ENCODE assay signal across 26 mouse cellular contexts in genomic region chr19:8705026-8705708, GRCm38 (mm10). TPM values are rescaled to one million over a fixed set of nuclear protein-coding genes. Genes with fewer than 3 reads are reported as not detected.
DNase-seq lines count a peak whose midpoint lies in the region; ATAC-seq lines count a peak whose summit lies in the region.
"Had no signal": no experiment of that assay in that cellular context is flagged by ENCODE, and none has a peak within 500 bp of the region (broad histone marks: within the 10 kb centered on the region; RNA-seq: fewer than 3 reads in every experiment).

No protein-coding gene starts in this region.

- no peak for ATAC-seq in liver, embryonic 13.5 days (ENCODE audit: low read depth)
- ATAC-seq in liver, embryonic 11.5 days (replicated peaks; ENCODE audit: low FRiP score): no peak
- no peak for ATAC-seq in limb, embryonic 12.5 days (ENCODE audit: insufficient number of reproducible peaks, insufficient read depth, low FRiP score, low TSS enrichment, low read depth)
- ATAC-seq: forebrain, embryonic 16.5 days; midbrain, embryonic 15.5 days had no signal

- no peaks in the 10 kb centered on the region for H3K9me3 ChIP-seq in liver, embryonic 13.5 days (replicated peaks)
- no peaks in the 10 kb centered on the region for H3K9me3 ChIP-seq in liver, embryonic 11.5 days (ENCODE audit: control insufficient read depth, low read length)
- no peaks in the 10 kb centered on the region for H3K9me3 ChIP-seq in limb, embryonic 12.5 days
- H3K9me3 ChIP-seq: embryonic facial prominence, embryonic 13.5 days; heart, embryonic 12.5 days; midbrain, embryonic 15.5 days; neural tube, embryonic 15.5 days had no signal

- H3K36me3 ChIP-seq in liver, embryonic 13.5 days: peaks cover 41% of the 10 kb centered on the region
- peaks cover 32% of the 10 kb centered on the region for H3K36me3 ChIP-seq in liver, embryonic 11.5 days (ENCODE audit: control insufficient read depth, insufficient read depth, low read length)
- H3K36me3 ChIP-seq in limb, embryonic 12.5 days: peaks cover 40% of the 10 kb centered on the region

- H3K4me3 ChIP-seq in liver, embryonic 13.5 days (replicated peaks): no peak overlapping the region
- no peak overlapping the region for H3K4me3 ChIP-seq in liver, embryonic 11.5 days (ENCODE audit: low read depth, low read length)
- H3K4me3 ChIP-seq in limb, embryonic 12.5 days (replicated peaks): no peak overlapping the region
- H3K4me3 ChIP-seq: embryonic facial prominence, embryonic 13.5 days; heart, embryonic 12.5 days; midbrain, embryonic 15.5 days; neural tube, embryonic 15.5 days had no signal

- no peaks in the 10 kb centered on the region for H3K27me3 ChIP-seq in liver, embryonic 13.5 days
- H3K27me3 ChIP-seq in liver, embryonic 11.5 days (replicated peaks; ENCODE audit: control insufficient read depth, insufficient read depth, low read length): no peaks in the 10 kb centered on the region
- no peaks in the 10 kb centered on the region for H3K27me3 ChIP-seq in limb, embryonic 12.5 days
- H3K27me3 ChIP-seq: embryonic facial prominence, embryonic 13.5 days; heart, embryonic 12.5 days; midbrain, embryonic 15.5 days; neural tube, embryonic 15.5 days had no signal

- DNase-seq in liver, embryonic 13.5 days: no peak
- DNase-seq in liver, embryonic 11.5 days (ENCODE audit: low spot score): no peak
- DNase-seq in Muller cell, postnatal 12 days (ENCODE audit: inconsistent ontology term): peak; percentile 29
- no peak for DNase-seq in left cerebral cortex, adult 8-10 months (ENCODE audit: low spot score in 2 of 2)
- no peak for DNase-seq in testis, postnatal 14 days (ENCODE audit: low spot score)
- DNase-seq in right cerebral cortex, adult 18-20 months: no peak
- DNase-seq: adrenal gland, postnatal 10 days; B cell, adult 2 months; cerebellum, adult 18-20 months; cerebellum, postnatal 14 days; gastrocnemius, postnatal 10 days; heart, adult 18-20 months; heart, postnatal 10 days; kidney, adult 11 months; layer of hippocampus, adult 9-11 months; lung, postnatal 4 days; thymus, adult 18-20 months had no signal

- WGBS in liver, embryonic 13.5 days (ENCODE audit: insufficient replicate concordance): 74% methylated on average over 6 of the region's 6 CpGs
- 81% methylated on average over 6 of the region's 6 CpGs for WGBS in liver, embryonic 11.5 days
- 75% methylated on average over 6 of the region's 6 CpGs for WGBS in limb, embryonic 12.5 days

- peak overlapping the region; percentile 56; the same call in 1 of the 2 replicates for H3K27ac ChIP-seq in liver, embryonic 13.5 days
- H3K27ac ChIP-seq in liver, embryonic 11.5 days (ENCODE audit: low read depth, low read length): no peak overlapping the region
- H3K27ac ChIP-seq in limb, embryonic 12.5 days: 0 out of 2 replicates have a peak overlapping the region, but pooled peaks have one; percentile 41
- H3K27ac ChIP-seq: embryonic facial prominence, embryonic 13.5 days; midbrain, embryonic 15.5 days; neural tube, embryonic 15.5 days had no signal

- H3K4me2 ChIP-seq in liver, embryonic 13.5 days: no peak overlapping the region
- no peak overlapping the region for H3K4me2 ChIP-seq in liver, embryonic 11.5 days
- H3K4me2 ChIP-seq in limb, embryonic 12.5 days: no peak overlapping the region
- H3K4me2 ChIP-seq: embryonic facial prominence, embryonic 13.5 days; heart, embryonic 12.5 days; midbrain, embryonic 15.5 days; neural tube, embryonic 15.5 days had no signal

- H3K9ac ChIP-seq in liver, embryonic 13.5 days: no peak overlapping the region
- H3K9ac ChIP-seq in liver, embryonic 11.5 days (ENCODE audit: low read depth, low read length): no peak overlapping the region
- no peak overlapping the region for H3K9ac ChIP-seq in limb, embryonic 12.5 days (replicated peaks)
- H3K9ac ChIP-seq: embryonic facial prominence, embryonic 13.5 days; heart, embryonic 12.5 days; midbrain, embryonic 15.5 days; neural tube, embryonic 15.5 days had no signal

- peaks cover 39% of the 10 kb centered on the region for H3K4me1 ChIP-seq in liver, embryonic 13.5 days (replicated peaks)
- H3K4me1 ChIP-seq in liver, embryonic 11.5 days (replicated peaks; ENCODE audit: control insufficient read depth, insufficient read depth, low read length): peaks cover 17% of the 10 kb centered on the region; the same call in 1 of the 2 replicates
- H3K4me1 ChIP-seq in limb, embryonic 12.5 days (replicated peaks): no peaks in the 10 kb centered on the region
- H3K4me1 ChIP-seq: neural tube, embryonic 15.5 days had no signal

RNA-seq across cellular contexts. Expression of gene Slc3a2, which starts 18.0 kb away (rescaled TPM):
- polyA plus RNA-seq in liver, embryonic 13.5 days (2015; fragmentation: Nextera tagmentation; extraction: Ambion mirVana): 118 and 128 TPM in 2 replicates
- polyA plus RNA-seq in liver, embryonic 11.5 days (2014; fragmentation: Nextera tagmentation; extraction: Ambion mirVana): 150 and 159 TPM in 2 replicates
- polyA plus RNA-seq in limb, embryonic 12.5 days (2016; fragmentation: Nextera tagmentation; extraction: Ambion mirVana): 114 and 115 TPM in 2 replicates
- total RNA-seq in left cerebral cortex, adult 8-10 months (2022): 100 to 1,000 TPM; 147 to 155 (median 150) TPM

RNA-seq across cellular contexts. Expression of gene Wdr74, which starts 30.5 kb away (rescaled TPM):
- 80.8 and 81.6 TPM in 2 replicates for polyA plus RNA-seq in liver, embryonic 13.5 days (2015; fragmentation: Nextera tagmentation; extraction: Ambion mirVana)
- polyA plus RNA-seq in liver, embryonic 11.5 days (2014; fragmentation: Nextera tagmentation; extraction: Ambion mirVana): 142 and 143 TPM in 2 replicates
- 92.4 and 96.6 TPM in 2 replicates for polyA plus RNA-seq in limb, embryonic 12.5 days (2016; fragmentation: Nextera tagmentation; extraction: Ambion mirVana)
- 10 to 100 TPM; 43.0 to 47.5 (median 45.1) TPM for total RNA-seq in left cerebral cortex, adult 8-10 months (2022)

RNA-seq across cellular contexts. Expression of gene 1700092M07Rik, which starts 35.4 kb away (rescaled TPM):
- 0.81 and 1.3 TPM in 2 replicates for polyA plus RNA-seq in liver, embryonic 13.5 days (2015; fragmentation: Nextera tagmentation; extraction: Ambion mirVana)
- polyA plus RNA-seq in liver, embryonic 11.5 days (2014; fragmentation: Nextera tagmentation; extraction: Ambion mirVana): 1.7 and 2.0 TPM in 2 replicates
- polyA plus RNA-seq in limb, embryonic 12.5 days (2016; fragmentation: Nextera tagmentation; extraction: Ambion mirVana): 2.7 and 3.5 TPM in 2 replicates
- 1 to 10 TPM in 2 of 4 experiments, not detected in 2; 1.4 to 2.0 TPM for total RNA-seq in left cerebral cortex, adult 8-10 months (2022)
- total RNA-seq: heart, postnatal 10 days had no signal
- polyA plus RNA-seq: large intestine, adult 2 months; liver, adult 2 months had no signal

RNA-seq across cellular contexts. Expression of gene Stx5a, which starts 36.0 kb away (rescaled TPM):
- 48.2 and 51.9 TPM in 2 replicates for polyA plus RNA-seq in liver, embryonic 13.5 days (2015; fragmentation: Nextera tagmentation; extraction: Ambion mirVana)
- 69.5 and 73.1 TPM in 2 replicates for polyA plus RNA-seq in liver, embryonic 11.5 days (2014; fragmentation: Nextera tagmentation; extraction: Ambion mirVana)
- 168 and 169 TPM in 2 replicates for polyA plus RNA-seq in limb, embryonic 12.5 days (2016; fragmentation: Nextera tagmentation; extraction: Ambion mirVana)
- total RNA-seq in left cerebral cortex, adult 8-10 months (2022): 10 to 100 TPM; 59.6 to 66.4 (median 65.6) TPM

RNA-seq across cellular contexts. Expression of gene Chrm1, which starts 41.6 kb away (rescaled TPM):
- polyA plus RNA-seq in liver, embryonic 13.5 days (2015; fragmentation: Nextera tagmentation; extraction: Ambion mirVana): not detected in 2 replicates
- polyA plus RNA-seq in liver, embryonic 11.5 days (2014; fragmentation: Nextera tagmentation; extraction: Ambion mirVana): 0.12 TPM in 1 of 2 replicates, not detected in the other
- polyA plus RNA-seq in limb, embryonic 12.5 days (2016; fragmentation: Nextera tagmentation; extraction: Ambion mirVana): 0.41 and 0.47 TPM in 2 replicates
- 100 to 1,000 TPM; 131 to 142 (median 136) TPM for total RNA-seq in left cerebral cortex, adult 8-10 months (2022)
- total RNA-seq: heart, postnatal 10 days; megakaryocyte-erythroid progenitor cell, adult 5-6 weeks had no signal
- polyA plus RNA-seq: heart, embryonic 12.5 days had no signal
